Mouse (Mus musculus) CH12.LX (cell line): ENCODE data around the gene Rassf5. TPM values are rescaled to one million over a fixed set of nuclear protein-coding genes. Genes with fewer than 3 reads are reported as not detected.

ENCODE experiments used
- DNase-seq: peaks from one replicate; pipeline ENCODE4 v3.0.0-alpha.2; 2013; ENCODE audit errors: extremely low read depth
- H3K27ac ChIP-seq: 2 replicates; pipeline ENCODE4 v1.5.1; 2012; ENCODE audit warnings: low read depth, mild to moderate bottlenecking, control low read depth, moderate library complexity; ENCODE audit not compliant: insufficient read depth
- H3K27me3 ChIP-seq: replicated peaks from 2 replicates; pipeline ENCODE3; 2012; ENCODE audit warnings: inconsistent platforms
- H3K36me3 ChIP-seq, 2 experiments: replicated peaks in 1 of 2; 2 replicates each; pipeline versions ENCODE3 to v1.6.1; 2012; ENCODE audit warnings: inconsistent platforms in 1 of 2, low read length in 1 of 2, mild to moderate bottlenecking in 1 of 2, mixed read lengths in 1 of 2, moderate library complexity in 1 of 2; ENCODE audit not compliant: control insufficient read depth in 1 of 2, insufficient read depth in 1 of 2
- H3K4me1 ChIP-seq, 2 experiments: 2 replicates each; pipeline ENCODE4 v1.6.1; 2012; ENCODE audit warnings: inconsistent platforms in 1 of 2, moderate library complexity in 1 of 2; ENCODE audit not compliant: insufficient read depth in 2 of 2, control insufficient read depth in 1 of 2
- H3K4me2 ChIP-seq: 2 replicates; pipeline ENCODE4 v1.6.1; 2012; ENCODE audit warnings: low read depth, mild to moderate bottlenecking, control low read depth; ENCODE audit not compliant: poor library complexity, insufficient read depth, severe bottlenecking
- H3K4me3 ChIP-seq, 3 experiments: fragments of 150-350 bp in 1 of 3; sonication (generic) in 1 of 3; replicated peaks in 1 of 3; 2 replicates each; pipeline versions ENCODE3 to v1.5.1; 2011 to 2012; ENCODE audit warnings: low read depth in 2 of 3, low read length in 2 of 3, mild to moderate bottlenecking in 2 of 3, moderate library complexity in 2 of 3, control low read depth in 1 of 3, improper control_type of control experiment in 1 of 3, inconsistent platforms in 1 of 3, mixed read lengths in 1 of 3; ENCODE audit not compliant: poor library complexity in 1 of 3
- H3K79me2 ChIP-seq: replicated peaks from 2 replicates; pipeline ENCODE4 v1.6.1; 2012; ENCODE audit warnings: mild to moderate bottlenecking, moderate library complexity; ENCODE audit not compliant: control insufficient read depth, poor library complexity, insufficient read depth, severe bottlenecking; ENCODE audit errors: extremely low read depth
- H3K9ac ChIP-seq: 2 replicates; pipeline ENCODE4 v1.6.1; 2012; ENCODE audit warnings: low read depth, mild to moderate bottlenecking, control low read depth, moderate library complexity; ENCODE audit not compliant: insufficient read depth
- H3K9me3 ChIP-seq: replicated peaks from 2 replicates; pipeline ENCODE3; 2012; ENCODE audit warnings: low read length, inconsistent platforms, mixed read lengths
- CHD2 ChIP-seq: IDR thresholded peaks from 2 replicates; pipeline ENCODE4 v1.6.1; 2011; ENCODE audit warnings: low read length, improper control_type of control experiment
- CTCF ChIP-seq, 2 experiments: IDR thresholded peaks in 1 of 2; conservative IDR thresholded peaks in 1 of 2; 2 replicates each; pipeline ENCODE4 v1.5.1; 2011 to 2012; ENCODE audit warnings: low read depth in 2 of 2, low read length in 2 of 2, improper control_type of control experiment in 1 of 2, inconsistent platforms in 1 of 2, mild to moderate bottlenecking in 1 of 2, moderate library complexity in 1 of 2
- E2F4 ChIP-seq: IDR thresholded peaks from 2 replicates; pipeline ENCODE4 v1.6.1; 2011; ENCODE audit warnings: low read depth, low read length, improper control_type of control experiment; ENCODE audit not compliant: insufficient replicate concordance
- ELF1 ChIP-seq: IDR thresholded peaks from 2 replicates; pipeline ENCODE4 v1.6.1; 2014; ENCODE audit warnings: low read depth, mild to moderate bottlenecking, inconsistent platforms, low read length, improper control_type of control experiment
- ETS1 ChIP-seq: conservative IDR thresholded peaks from 2 replicates; pipeline ENCODE4 v1.6.1; 2012; ENCODE audit warnings: low read depth, mild to moderate bottlenecking, inconsistent platforms, low read length, improper control_type of control experiment, moderate library complexity
- GABPA ChIP-seq: IDR thresholded peaks from 2 replicates; pipeline ENCODE4 v1.6.1; 2012; ENCODE audit warnings: low read depth, low read length, improper control_type of control experiment, inconsistent platforms; ENCODE audit not compliant: insufficient replicate concordance
- HCFC1 ChIP-seq: IDR thresholded peaks from 2 replicates; pipeline ENCODE4 v1.6.1; 2012; ENCODE audit warnings: low read depth, mild to moderate bottlenecking, inconsistent platforms, low read length, improper control_type of control experiment
- JUN ChIP-seq: IDR thresholded peaks from 2 replicates; pipeline ENCODE4 v1.6.1; 2011; ENCODE audit warnings: low read depth, mild to moderate bottlenecking, low read length, improper control_type of control experiment, moderate library complexity; ENCODE audit not compliant: insufficient read depth
- KAT2A ChIP-seq: IDR thresholded peaks from 2 replicates; pipeline ENCODE4 v1.6.1; 2012; ENCODE audit warnings: low read length, improper control_type of control experiment, inconsistent platforms; ENCODE audit not compliant: insufficient replicate concordance
- MAFK ChIP-seq: IDR thresholded peaks from 2 replicates; pipeline ENCODE4 v1.6.1; 2011; ENCODE audit warnings: low read length, improper control_type of control experiment; ENCODE audit not compliant: insufficient replicate concordance
- MAX ChIP-seq: IDR thresholded peaks from 2 replicates; pipeline ENCODE4 v1.6.1; 2011; ENCODE audit warnings: low read length, improper control_type of control experiment
- MAZ ChIP-seq: IDR thresholded peaks from 2 replicates; pipeline ENCODE4 v1.6.1; 2012; ENCODE audit warnings: low read depth, mild to moderate bottlenecking, inconsistent platforms, low read length, improper control_type of control experiment, moderate library complexity
- MEF2A ChIP-seq: IDR thresholded peaks from 2 replicates; pipeline ENCODE4 v1.6.1; 2014; ENCODE audit warnings: low read depth, mild to moderate bottlenecking, inconsistent platforms, low read length, improper control_type of control experiment, borderline replicate concordance
- MXI1 ChIP-seq: IDR thresholded peaks from 2 replicates; pipeline ENCODE4 v1.6.1; 2011; ENCODE audit warnings: mild to moderate bottlenecking, low read depth, low read length, improper control_type of control experiment
- PAX5 ChIP-seq: IDR thresholded peaks from 2 replicates; pipeline ENCODE4 v1.6.1; 2012; ENCODE audit warnings: low read length, inconsistent platforms, mixed read lengths
- POLR2A ChIP-seq: IDR thresholded peaks from 2 replicates; pipeline ENCODE4 v1.6.1; 2011; ENCODE audit warnings: low read depth, mild to moderate bottlenecking, improper control_type of control experiment, low read length
- RAD21 ChIP-seq: IDR thresholded peaks from 2 replicates; pipeline ENCODE4 v1.6.1; 2011; ENCODE audit warnings: low read depth, mild to moderate bottlenecking, low read length, improper control_type of control experiment, moderate library complexity
- SIN3A ChIP-seq: IDR thresholded peaks from 2 replicates; pipeline ENCODE4 v1.6.1; 2012; ENCODE audit warnings: low read length, improper control_type of control experiment, inconsistent platforms
- SMC3 ChIP-seq: IDR thresholded peaks from 2 replicates; pipeline ENCODE4 v1.6.1; 2011; ENCODE audit warnings: low read depth, low read length, improper control_type of control experiment
- TCF12 ChIP-seq: IDR thresholded peaks from 2 replicates; pipeline ENCODE4 v1.6.1; 2014; ENCODE audit warnings: low read depth, mild to moderate bottlenecking, inconsistent platforms, low read length, improper control_type of control experiment
- UBTF ChIP-seq: IDR thresholded peaks from 2 replicates; pipeline ENCODE4 v1.6.1; 2012; ENCODE audit warnings: low read depth, mild to moderate bottlenecking, inconsistent platforms, low read length, improper control_type of control experiment, moderate library complexity
- USF2 ChIP-seq: conservative IDR thresholded peaks from 2 replicates; pipeline ENCODE4 v1.6.1; 2011; ENCODE audit warnings: low read depth, low read length, improper control_type of control experiment
- ZC3H11A ChIP-seq: IDR thresholded peaks from 2 replicates; pipeline ENCODE4 v1.6.1; 2012; ENCODE audit warnings: low read depth, mild to moderate bottlenecking, inconsistent platforms, low read length, improper control_type of control experiment
- ZKSCAN1 ChIP-seq: IDR thresholded peaks from 2 replicates; pipeline ENCODE4 v1.6.1; 2012; ENCODE audit warnings: low read depth, inconsistent platforms, low read length, improper control_type of control experiment, borderline replicate concordance
- ZNF384 ChIP-seq: IDR thresholded peaks from 2 replicates; pipeline ENCODE4 v1.6.1; 2012; ENCODE audit warnings: low read depth, low read length, improper control_type of control experiment, inconsistent platforms
- dilution Hi-C: fragments of 300-500 bp; cut with MboI; formaldehyde crosslinking; loops from 2 replicates; pipeline ENCODE4 v1.14.3; 2020; ENCODE audit warnings: low sequenced_read_pairs; ENCODE audit not compliant: extremely low pct_unique_long_range_greater_than_20kb, extremely low pct_ligation_motif_present
- in situ Hi-C: fragments of 300-500 bp; cut with MboI; formaldehyde crosslinking; loops from 3 replicates; pipeline ENCODE4 v1.14.3; 2019; ENCODE audit warnings: low sequenced_read_pairs, low pct_ligation_motif_present, low pct_unique_long_range_greater_than_20kb, mixed read lengths
- polyA plus RNA-seq: library from polyadenylated mRNA; unstranded; fragments of >175 nt; gene quantifications from 2 replicates; pipeline ENCODE4 v1.2.1, GENCODE M21; 2012; ENCODE audit warnings: low read depth; ENCODE audit not compliant: insufficient read length
- total RNA-seq, 2 experiments: library from RNA; depleted of rRNA; stranded (reverse); fragments of 300-350 nt in 1 of 2; fragments of >200 nt in 1 of 2; gene quantifications; 2 replicates each; pipeline ENCODE4 v1.2.3; 2012 to 2014

Gene Rassf5
- total and polyA plus RNA-seq, 3 experiments, result 11.5 to 32.1 (median 16.3) TPM

DNA sequence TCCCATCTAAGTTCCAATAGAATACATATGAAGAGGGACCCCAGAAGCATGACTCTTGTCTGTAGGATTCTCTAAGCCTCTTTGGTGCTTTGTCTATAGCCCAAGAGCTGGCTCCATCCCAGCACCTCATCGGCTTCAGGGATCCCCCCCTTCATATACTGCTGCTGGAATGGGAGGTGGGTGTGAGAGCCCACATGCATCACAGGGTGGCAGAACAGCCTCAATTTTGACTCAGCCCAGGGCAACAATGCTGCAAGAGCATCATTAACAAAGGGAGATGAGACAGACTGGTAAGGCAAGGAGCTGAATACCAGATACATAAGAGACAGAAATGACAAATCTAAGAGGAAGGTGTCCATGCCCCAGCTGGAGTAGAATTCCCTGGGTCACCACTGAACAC is 39.1 kb upstream of the Rassf5 start:
- Histone ChIP-seq H3K4me3 (no peak overlapping the region), H3K9ac (no peak overlapping the region), H3K79me2 (peaks cover 5% of the 10 kb centered on the region; the same call in 1 of the 2 replicates), H3K27me3 (no peaks in the 10 kb centered on the region), H3K4me1 (peaks cover 19 to 34% of the 10 kb centered on the region in 2 experiments), H3K4me2 (no peak overlapping the region), H3K36me3 (peaks cover 7 to 33% of the 10 kb centered on the region in 2 experiments), H3K27ac (no peak overlapping the region), H3K9me3 (no peaks in the 10 kb centered on the region)
- in situ Hi-C loops (no loop called here), dilution Hi-C loops (no loop called here)
- TF ChIP-seq SMC3 (peak; percentile 7; the same call in 1 of the 2 replicates), RAD21 (peak; percentile 12), CTCF (conservative IDR thresholded peaks at IDR 0.05 in 1 of 2, IDR thresholded peaks at IDR 0.05 in 1 of 2; ENCODE audit: low read depth in 2 of 2, low read length in 2 of 2) (peak in 1 of 2 experiments; percentile 20; a peak in 1 of 4 replicates), E2F4 (no peak)
- DNase-seq, result no peak

DNA sequence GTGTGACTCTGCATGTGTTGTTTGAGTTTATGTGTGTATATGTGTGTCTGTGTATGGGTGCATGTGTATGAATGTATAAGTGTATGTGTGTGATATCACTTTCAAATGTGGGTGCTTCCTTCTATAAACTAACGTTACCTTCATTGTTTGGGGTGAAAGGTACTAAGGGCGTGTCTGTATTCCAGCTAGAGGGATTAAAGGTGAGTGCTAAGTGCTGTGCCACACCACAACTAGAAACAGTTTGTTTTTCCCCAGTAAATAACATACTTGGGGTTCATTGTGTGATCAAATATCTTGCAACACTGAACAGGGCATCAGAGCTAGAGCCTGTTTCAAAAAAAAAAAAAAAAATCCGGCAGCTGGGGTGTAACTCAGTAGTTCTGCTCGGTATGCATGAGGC is 36.7 kb upstream of the Rassf5 start:
- dilution Hi-C loops (no loop called here), in situ Hi-C loops (no loop called here)
- H3K27me3 ChIP-seq, result no peaks in the 10 kb centered on the region
- no peak overlapping the region for H3K27ac ChIP-seq
- H3K36me3 ChIP-seq, result peaks cover 0 to 22% of the 10 kb centered on the region in 2 experiments
- peaks cover 18% of the 10 kb centered on the region for H3K79me2 ChIP-seq
- no peak overlapping the region for H3K4me2 ChIP-seq
- no peak overlapping the region for H3K9ac ChIP-seq
- no peak for DNase-seq
- H3K9me3 ChIP-seq, result no peaks in the 10 kb centered on the region
- peaks cover 28 to 47% of the 10 kb centered on the region in 2 experiments for H3K4me1 ChIP-seq
- H3K4me3 ChIP-seq, result no peak overlapping the region
- TF ChIP-seq ZNF384, result peak; percentile 42; the same call in 1 of the 2 replicates
- TF ChIP-seq GABPA, result no peak
- TF ChIP-seq, all 38 proteins: peak for 1

DNA sequence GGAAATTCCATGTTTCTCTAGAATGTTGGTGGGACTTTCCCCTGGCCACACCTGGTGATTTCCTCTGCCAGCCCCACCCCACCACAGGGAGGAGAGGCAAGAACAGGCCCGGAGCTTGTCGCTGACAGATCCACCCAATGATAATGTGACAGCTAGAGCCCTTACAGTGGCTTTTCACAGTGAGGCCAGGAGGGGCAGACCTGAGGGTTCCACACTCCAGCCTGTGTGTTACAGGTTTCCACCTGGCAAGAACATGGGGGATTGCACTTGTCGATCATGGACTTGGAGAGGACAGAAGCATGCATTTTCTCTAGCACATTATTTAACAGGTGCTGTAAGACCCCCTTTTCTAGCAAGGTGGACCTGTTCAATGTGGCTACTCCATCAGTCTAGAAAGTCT is 35.2 kb upstream of the Rassf5 start:
- peak overlapping the region; percentile 92 for H3K4me2 ChIP-seq
- in situ Hi-C loops, result no loop called here
- peaks cover 18% of the 10 kb centered on the region for H3K79me2 ChIP-seq
- DNase-seq, result peak; percentile 81
- H3K36me3 ChIP-seq, result peaks cover 7 to 23% of the 10 kb centered on the region in 2 experiments
- no peaks in the 10 kb centered on the region for H3K27me3 ChIP-seq
- H3K27ac ChIP-seq, result peak overlapping the region; percentile 38
- peak overlapping the region in 2 of 3 experiments; percentile 62 to 83 for H3K4me3 ChIP-seq
- no peak overlapping the region for H3K9ac ChIP-seq
- peaks cover 28 to 60% of the 10 kb centered on the region in 2 experiments for H3K4me1 ChIP-seq
- dilution Hi-C loops, result no loop called here
- H3K9me3 ChIP-seq, result no peaks in the 10 kb centered on the region
- TF ChIP-seq HCFC1 (no peak), ETS1 (0 out of 2 replicates have a peak, but pooled peaks have one; percentile 27), ZKSCAN1 (no peak), MXI1 (no peak; the same call in 1 of the 2 replicates), KAT2A (no peak), E2F4 (no peak), USF2 (no peak), MAZ (peak; percentile 68), JUN (no peak), SMC3 (no peak; the same call in 1 of the 2 replicates), CTCF (conservative IDR thresholded peaks at IDR 0.05 in 1 of 2, IDR thresholded peaks at IDR 0.05 in 1 of 2; ENCODE audit: low read depth in 2 of 2, low read length in 2 of 2) (peak in 1 of 2 experiments; percentile 61; a peak in 3 of 4 replicates), MEF2A (peak; percentile 76), MAX (peak; percentile 76), ELF1 (no peak), SIN3A (no peak; the same call in 1 of the 2 replicates), RAD21 (peak; percentile 15), UBTF (no peak), MAFK (no peak), POLR2A (peak; percentile 51; the same call in 1 of the 2 replicates), CHD2 (0 out of 2 replicates have a peak, but pooled peaks have one; percentile 24), ZC3H11A (no peak), PAX5 (no peak), TCF12 (peak; percentile 72)
